Mouse (Mus musculus) midbrain, postnatal 0 days (tissue): ENCODE measurements around the gene A730049H05Rik. TPM values are rescaled to one million over a fixed set of nuclear protein-coding genes. Genes with fewer than 3 reads are reported as not detected.

Experiments used
- ATAC-seq: fragments of 200-750 bp; cut with Nextera tagmentation; 2 replicates; pipeline ENCODE4 v1.8.0; 2017; ENCODE audit warnings: moderate number of reproducible peaks, mild to moderate bottlenecking, moderate TSS enrichment, moderate library complexity; ENCODE audit not compliant: low FRiP score
- DNase-seq: peaks from one replicate; pipeline ENCODE4 v3.0.0-alpha.2; 2015; ENCODE audit warnings: low spot score
- H3K27ac ChIP-seq: fragments of 300-500 bp; sonication (generic); 2 replicates; pipeline ENCODE4 v1.5.1; 2014; ENCODE audit warnings: low read depth, mild to moderate bottlenecking, low read length, mixed read lengths
- H3K27me3 ChIP-seq: fragments of 300-500 bp; sonication (generic); 2 replicates; pipeline ENCODE4 v1.6.1; 2014; ENCODE audit warnings: low read length, control low read depth, mixed read lengths; ENCODE audit not compliant: insufficient read depth
- H3K36me3 ChIP-seq: fragments of 300-500 bp; sonication (generic); 2 replicates; pipeline ENCODE4 v1.6.1; 2014; ENCODE audit warnings: low read length, control low read depth, mixed read lengths; ENCODE audit not compliant: insufficient read depth
- H3K4me1 ChIP-seq: fragments of 300-500 bp; sonication (generic); 2 replicates; pipeline ENCODE4 v1.6.1; 2014; ENCODE audit warnings: mild to moderate bottlenecking, control low read depth, antibody characterized with exemption, low read length, mixed read lengths; ENCODE audit not compliant: insufficient read depth
- H3K4me2 ChIP-seq: fragments of 300-500 bp; sonication (generic); 2 replicates; pipeline ENCODE4 v1.6.1; 2014; ENCODE audit warnings: low read depth, mild to moderate bottlenecking, low read length, mixed read lengths; ENCODE audit not compliant: poor library complexity, severe bottlenecking
- H3K4me3 ChIP-seq: fragments of 300-500 bp; sonication (generic); 2 replicates; pipeline ENCODE4 v1.5.1; 2014; ENCODE audit warnings: low read depth, mild to moderate bottlenecking, low read length, moderate library complexity
- H3K9ac ChIP-seq: fragments of 300-500 bp; sonication (generic); replicated peaks from 2 replicates; pipeline ENCODE4 v1.6.1; 2014; ENCODE audit warnings: mild to moderate bottlenecking, low read length, moderate library complexity, mixed read lengths; ENCODE audit not compliant: poor library complexity, severe bottlenecking
- H3K9me3 ChIP-seq: fragments of 300-500 bp; sonication (generic); 2 replicates; pipeline ENCODE4 v1.6.1; 2016; ENCODE audit warnings: low read length, control low read depth
- CTCF ChIP-seq: IDR thresholded peaks from 2 replicates; pipeline ENCODE4 v1.5.1; 2016; ENCODE audit warnings: antibody characterized with exemption, mild to moderate bottlenecking
- WGBS: fragments of 180-500 bp; shearing (Covaris S2); extraction: QIAGEN DNeasy Blood & Tissue Kit; methylation state at CpG from one replicate; pipeline ENCODE4 v1.1.7; 2014; 5-methylcytosine and 5-hydroxymethylcytosine counted together
- polyA plus RNA-seq: library from polyadenylated mRNA; unstranded; fragments of >200 nt; fragmentation: Nextera tagmentation; extraction: Ambion mirVana; gene quantifications from 2 replicates; pipeline ENCODE4 v1.2.1, GENCODE M21; 2015
- total RNA-seq: library from RNA; depleted of rRNA; stranded (reverse); fragments of >200 nt; gene quantifications from 2 replicates; pipeline ENCODE4 v1.2.3, GENCODE M21; 2014

A730049H05Rik gene
- total and polyA plus RNA-seq, 2 experiments from 2014 or later = 0.82 to 0.83 TPM

DNA sequence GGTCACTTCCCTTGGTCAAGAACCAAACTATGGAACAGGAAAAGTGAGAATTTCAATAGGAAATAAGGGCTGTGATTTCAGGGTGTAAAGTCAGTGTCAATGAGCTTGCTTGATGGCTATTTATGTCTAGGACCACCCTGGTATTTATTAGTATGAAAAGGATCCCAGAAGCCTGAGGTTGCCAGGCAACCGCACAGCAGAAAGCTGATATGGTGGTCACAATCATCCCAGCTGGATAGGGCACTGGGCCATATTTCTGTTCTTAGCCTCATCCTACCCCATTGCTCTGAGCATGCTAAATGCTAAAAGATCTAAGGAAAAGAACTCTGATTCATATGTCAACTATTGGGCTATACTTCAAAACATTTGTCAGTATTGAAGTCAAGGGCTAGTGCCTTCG, 14.8 kb downstream of the A730049H05Rik start:
- Histone ChIP-seq H3K27me3 (no peaks in the 10 kb centered on the region), H3K4me1 (no peaks in the 10 kb centered on the region), H3K9ac (no peak overlapping the region), H3K27ac (no peak overlapping the region), H3K4me2 (no peak overlapping the region), H3K36me3 (no peaks in the 10 kb centered on the region), H3K4me3 (no peak overlapping the region), H3K9me3 (no peaks in the 10 kb centered on the region)
- ATAC-seq = no peak
- WGBS = 72% methylated on average over 2 of the region's 2 CpGs
- DNase-seq = peak; percentile 54
- TF ChIP-seq CTCF = no peak

DNA sequence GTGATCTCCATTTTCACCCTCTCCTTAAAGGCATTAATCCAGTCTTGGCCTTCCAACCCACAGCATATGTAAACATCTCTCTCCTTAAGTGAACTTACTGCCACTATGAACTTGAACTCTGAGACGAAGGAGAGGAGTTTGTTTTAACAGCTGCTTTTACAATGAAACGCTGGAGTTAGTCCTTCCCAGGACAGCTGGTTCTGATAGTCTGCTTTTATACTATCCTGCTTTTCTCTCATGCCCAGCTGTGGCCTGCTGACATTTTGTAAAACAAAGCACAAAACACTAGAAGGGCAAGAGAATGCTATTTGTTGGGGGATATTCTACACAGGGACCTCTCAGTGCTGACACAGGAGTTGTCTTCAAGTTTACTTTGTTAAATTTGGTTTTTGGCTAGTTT, 25.7 kb downstream of the A730049H05Rik start:
- Histone ChIP-seq H3K9ac (no peak overlapping the region), H3K4me2 (no peak overlapping the region), H3K27ac (no peak overlapping the region), H3K36me3 (no peaks in the 10 kb centered on the region), H3K27me3 (no peaks in the 10 kb centered on the region), H3K4me1 (no peaks in the 10 kb centered on the region), H3K4me3 (no peak overlapping the region), H3K9me3 (no peaks in the 10 kb centered on the region)
- ATAC-seq (no peak), DNase-seq (no peak)
- no peak for TF ChIP-seq CTCF
- 23% methylated on average over 2 of the region's 2 CpGs for WGBS

DNA sequence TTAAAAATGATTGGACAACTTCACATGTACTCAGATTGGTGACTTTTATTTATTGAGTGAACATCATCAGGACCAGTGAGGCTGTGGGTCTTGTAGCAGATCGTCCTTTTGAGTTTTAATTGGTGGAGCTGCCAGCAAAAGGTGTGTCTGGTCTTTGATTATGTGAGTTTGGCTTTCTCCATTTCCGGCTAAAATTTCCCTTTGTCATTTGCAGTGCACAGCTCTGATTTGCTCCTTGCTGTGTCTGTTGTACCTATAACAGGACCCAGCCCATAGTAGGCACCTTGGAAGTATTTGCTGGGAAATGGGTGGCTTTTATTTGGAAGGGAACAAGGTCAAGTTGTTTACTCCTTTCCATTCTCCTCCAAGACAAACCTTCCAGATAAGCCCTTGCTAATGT, 27.2 kb downstream of the A730049H05Rik start:
- no peak for TF ChIP-seq CTCF
- H3K4me2 ChIP-seq = no peak overlapping the region
- no peak overlapping the region for H3K27ac ChIP-seq
- no peaks in the 10 kb centered on the region for H3K36me3 ChIP-seq
- DNase-seq (no peak), ATAC-seq (no peak)
- no peaks in the 10 kb centered on the region for H3K27me3 ChIP-seq
- WGBS = 90% methylated on average over 2 of the region's 2 CpGs
- H3K9ac ChIP-seq = no peak overlapping the region
- no peak overlapping the region for H3K4me3 ChIP-seq
- no peaks in the 10 kb centered on the region for H3K4me1 ChIP-seq
- no peaks in the 10 kb centered on the region for H3K9me3 ChIP-seq

DNA sequence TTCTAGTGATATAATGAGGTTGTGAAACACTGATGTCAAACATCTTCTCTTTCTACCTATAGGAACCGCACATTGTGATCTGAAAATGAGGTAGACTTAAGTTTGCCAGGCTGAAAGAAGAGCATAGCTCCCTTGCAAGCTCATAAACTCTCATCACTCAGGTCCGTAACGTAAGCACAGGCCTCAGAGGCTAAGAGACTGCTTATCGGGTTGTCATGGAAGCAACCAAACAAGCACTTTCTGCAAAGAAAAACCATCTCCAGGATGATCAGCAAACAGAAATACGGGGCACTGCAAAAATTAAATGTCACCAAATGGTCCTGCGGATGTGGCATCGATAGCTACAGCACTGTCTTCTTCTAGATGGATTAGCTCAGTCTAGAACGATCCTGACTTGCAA, 29.6 kb downstream of the A730049H05Rik start:
- H3K36me3 ChIP-seq = no peaks in the 10 kb centered on the region
- no peak overlapping the region for H3K27ac ChIP-seq
- H3K4me2 ChIP-seq = no peak overlapping the region
- WGBS = 87% methylated on average over 8 of the region's 8 CpGs
- DNase-seq (no peak), ATAC-seq (no peak)
- no peaks in the 10 kb centered on the region for H3K27me3 ChIP-seq
- H3K9ac ChIP-seq = no peak overlapping the region
- no peaks in the 10 kb centered on the region for H3K4me1 ChIP-seq
- H3K4me3 ChIP-seq = no peak overlapping the region
- no peak for TF ChIP-seq CTCF
- H3K9me3 ChIP-seq = no peaks in the 10 kb centered on the region

DNA sequence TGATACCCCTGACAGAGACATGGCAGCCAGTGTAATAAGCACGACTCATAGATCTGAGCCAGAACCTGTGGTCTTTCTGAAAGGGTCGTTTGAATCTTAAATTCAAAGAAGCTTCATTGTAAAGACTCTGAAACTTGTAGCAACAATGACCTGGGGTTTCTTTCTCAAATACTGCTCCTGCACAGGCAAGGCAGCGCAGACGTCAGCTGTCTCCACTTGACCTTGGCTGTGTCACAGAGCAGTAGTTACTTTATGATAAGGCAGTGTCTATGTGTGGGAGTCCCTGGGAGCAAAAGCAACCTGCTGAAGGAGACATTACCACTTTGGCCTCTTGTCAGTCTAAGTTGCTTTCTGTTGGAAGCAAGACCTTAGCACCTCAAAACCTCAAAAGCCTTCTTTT, 30.3 kb downstream of the A730049H05Rik start:
- WGBS = 54% methylated on average over 4 of the region's 4 CpGs
- Histone ChIP-seq H3K4me1 (no peaks in the 10 kb centered on the region), H3K36me3 (no peaks in the 10 kb centered on the region), H3K9ac (no peak overlapping the region), H3K27ac (no peak overlapping the region), H3K27me3 (no peaks in the 10 kb centered on the region), H3K4me3 (no peak overlapping the region), H3K4me2 (no peak overlapping the region), H3K9me3 (no peaks in the 10 kb centered on the region)
- no peak for TF ChIP-seq CTCF
- DNase-seq (no peak), ATAC-seq (no peak)

DNA sequence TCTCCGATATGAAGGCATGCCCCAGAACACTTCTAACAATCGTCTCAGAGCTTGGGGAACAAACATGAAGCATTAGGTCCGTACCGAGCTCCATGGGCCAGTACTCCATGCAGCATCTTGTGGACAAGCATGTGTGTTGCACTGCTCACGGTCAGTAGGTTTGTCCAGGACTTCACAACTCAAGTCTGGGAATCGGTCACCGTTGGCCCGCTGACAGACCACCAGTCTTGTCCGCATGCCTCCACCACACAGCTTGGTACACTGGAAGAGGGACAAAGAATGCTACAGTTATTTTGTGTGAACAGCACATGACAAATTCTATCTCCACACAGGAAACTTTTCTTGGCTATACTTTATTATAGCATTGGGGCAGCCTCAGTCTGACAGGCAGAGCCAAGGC, 32.9 kb downstream of the A730049H05Rik start:
- H3K27me3 ChIP-seq = no peaks in the 10 kb centered on the region
- H3K9me3 ChIP-seq = no peaks in the 10 kb centered on the region
- ATAC-seq (no peak), DNase-seq (peak; percentile 40)
- no peaks in the 10 kb centered on the region for H3K4me1 ChIP-seq
- H3K4me2 ChIP-seq = no peak overlapping the region
- TF ChIP-seq CTCF = no peak
- H3K36me3 ChIP-seq = no peaks in the 10 kb centered on the region
- H3K4me3 ChIP-seq = no peak overlapping the region
- H3K9ac ChIP-seq = no peak overlapping the region
- H3K27ac ChIP-seq = no peak overlapping the region
- WGBS = 94% methylated on average over 9 of the region's 9 CpGs
